Mouse (Mus musculus): ENCODE data around the gene Dock3.

GRCm38 (mm10) chr9:106885901-106886731 lies 345.6 kb downstream of the Dock3 start:
- TF ChIP-seq CTCF (IDR thresholded peaks at IDR 0.05; ENCODE audit: control insufficient read depth, insufficient read depth, insufficient replicate concordance, low read depth, low read length) (no peak), POLR2A (IDR thresholded peaks at IDR 0.05; ENCODE audit: control insufficient read depth, low read depth, low read length) (no peak; the same call in 1 of the 2 replicates)

Data from testis, adult 2 months (tissue).